Mouse (Mus musculus) forebrain, embryonic 14.5 days (tissue): Measurements from ENCODE around the gene Gstp3. TPM values are rescaled to one million over a fixed set of nuclear protein-coding genes. Genes with fewer than 3 reads are reported as not detected.
"Not testable (repeated sequence)": the region's sequence is repeated elsewhere in the genome, so short reads cannot be mapped to it uniquely, and the experiment has no call there.

ENCODE experiments used
- ATAC-seq: fragments of 200-750 bp; cut with Nextera tagmentation; 2 replicates; pipeline ENCODE4 v1.8.0; 2017; ENCODE audit warnings: mild to moderate bottlenecking, moderate library complexity
- DNase-seq: peaks from one replicate; pipeline ENCODE4 v3.0.0-alpha.2; 2015; ENCODE audit warnings: low spot score
- H3K27ac ChIP-seq: fragments of 300-500 bp; sonication (generic); 2 replicates; pipeline ENCODE4 v1.5.1; 2014; ENCODE audit warnings: low read depth, mild to moderate bottlenecking, control low read depth, low read length, moderate library complexity
- H3K27me3 ChIP-seq: fragments of 300-500 bp; sonication (generic); replicated peaks from 2 replicates; pipeline ENCODE4 v1.6.1; 2014; ENCODE audit warnings: low read length, control low read depth, mixed read lengths; ENCODE audit not compliant: control insufficient read depth, insufficient read depth
- H3K36me3 ChIP-seq: fragments of 300-500 bp; sonication (generic); 2 replicates; pipeline ENCODE4 v1.6.1; 2014; ENCODE audit warnings: low read length, control low read depth; ENCODE audit not compliant: control insufficient read depth, insufficient read depth
- H3K4me1 ChIP-seq: fragments of 300-500 bp; sonication (generic); 2 replicates; pipeline ENCODE4 v1.6.1; 2014; ENCODE audit warnings: antibody characterized with exemption, low read length, control low read depth; ENCODE audit not compliant: control insufficient read depth, insufficient read depth
- H3K4me2 ChIP-seq: fragments of 300-500 bp; sonication (generic); 2 replicates; pipeline ENCODE4 v1.6.1; 2014; ENCODE audit warnings: mild to moderate bottlenecking, control low read depth, low read length
- H3K4me3 ChIP-seq: fragments of 300-500 bp; sonication (generic); 2 replicates; pipeline ENCODE4 v1.5.1; 2014; ENCODE audit warnings: low read depth, low read length, control low read depth
- H3K9ac ChIP-seq: fragments of 300-500 bp; sonication (generic); 2 replicates; pipeline ENCODE4 v1.6.1; 2014; ENCODE audit warnings: mild to moderate bottlenecking, low read length, control low read depth, moderate library complexity
- H3K9me3 ChIP-seq: fragments of 300-500 bp; sonication (generic); replicated peaks from 2 replicates; pipeline ENCODE4 v1.6.1; 2016; ENCODE audit warnings: low read length, control low read depth, mixed read lengths; ENCODE audit not compliant: control insufficient read depth
- WGBS: fragments of 180-500 bp; shearing (Covaris S2); extraction: QIAGEN DNeasy Blood & Tissue Kit; methylation state at CpG from one replicate; pipeline ENCODE4 v1.1.7; 2014; 5-methylcytosine and 5-hydroxymethylcytosine counted together
- polyA plus RNA-seq: library from polyadenylated mRNA; unstranded; fragments of >200 nt; fragmentation: Nextera tagmentation; extraction: Ambion mirVana; gene quantifications from 2 replicates; pipeline ENCODE4 v1.2.1, GENCODE M21; 2014

Gstp3 gene
- polyA plus RNA-seq, 1 experiment from 2014 or later: not detected

- no peak overlapping the region for H3K4me3 ChIP-seq
- no peaks in the 10 kb centered on the region for H3K36me3 ChIP-seq
- no peaks in the 10 kb centered on the region for H3K9me3 ChIP-seq
- 86% methylated on average over 6 of the region's 6 CpGs for WGBS
- H3K9ac ChIP-seq: no peak overlapping the region
- no peaks in the 10 kb centered on the region for H3K4me1 ChIP-seq
- H3K27ac ChIP-seq: no peak overlapping the region
- no peak overlapping the region for H3K4me2 ChIP-seq
- no peaks in the 10 kb centered on the region for H3K27me3 ChIP-seq
- DNase-seq: no peak
- ATAC-seq: no peak
Observed at GRCm38 (mm10) chr19:4060899-4061465, 1.6 kb upstream of the Gstp3 start.

- not testable (repeated sequence) for H3K9ac ChIP-seq, H3K9me3 ChIP-seq, H3K4me1 ChIP-seq, H3K27me3 ChIP-seq, H3K4me2 ChIP-seq, DNase-seq, H3K4me3 ChIP-seq, H3K27ac ChIP-seq, H3K36me3 ChIP-seq, ATAC-seq
- WGBS: 84% methylated on average over 8 of the region's 8 CpGs
Observed at GRCm38 (mm10) chr19:4060044-4060898, 902 bp upstream of the Gstp3 start.

GRCm38 (mm10) chr19:4058581-4058980 is 788 bp downstream of the Gstp3 start:
- ATAC-seq (no peak), DNase-seq (no peak)
- no peaks in the 10 kb centered on the region for H3K36me3 ChIP-seq
- no peak overlapping the region for H3K9ac ChIP-seq
- H3K27ac ChIP-seq: no peak overlapping the region
- no peak overlapping the region for H3K4me3 ChIP-seq
- no peaks in the 10 kb centered on the region for H3K4me1 ChIP-seq
- WGBS: 93% methylated on average over 5 of the region's 5 CpGs
- H3K27me3 ChIP-seq: no peaks in the 10 kb centered on the region
- H3K4me2 ChIP-seq: no peak overlapping the region
- H3K9me3 ChIP-seq: no peaks in the 10 kb centered on the region

GRCm38 (mm10) chr19:4057962-4058361 is 1.4 kb downstream of the Gstp3 start:
- Histone ChIP-seq H3K9me3 (no peaks in the 10 kb centered on the region), H3K27ac (no peak overlapping the region), H3K4me2 (no peak overlapping the region), H3K27me3 (no peaks in the 10 kb centered on the region), H3K4me3 (no peak overlapping the region), H3K9ac (no peak overlapping the region), H3K36me3 (no peaks in the 10 kb centered on the region), H3K4me1 (no peaks in the 10 kb centered on the region)
- DNase-seq (no peak), ATAC-seq (no peak)
- 92% methylated on average over 7 of the region's 7 CpGs for WGBS

- H3K4me3 ChIP-seq: no peak overlapping the region
- no peaks in the 10 kb centered on the region for H3K9me3 ChIP-seq
- no peak overlapping the region for H3K27ac ChIP-seq
- DNase-seq (no peak), ATAC-seq (no peak)
- H3K4me2 ChIP-seq: no peak overlapping the region
- no peaks in the 10 kb centered on the region for H3K4me1 ChIP-seq
- WGBS: 80% methylated on average over 13 of the region's 13 CpGs
- no peak overlapping the region for H3K9ac ChIP-seq
- H3K27me3 ChIP-seq: no peaks in the 10 kb centered on the region
- H3K36me3 ChIP-seq: no peaks in the 10 kb centered on the region
Observed at GRCm38 (mm10) chr19:4057389-4057788, 2.0 kb downstream of the Gstp3 start.

GRCm38 (mm10) chr19:4056727-4057126 is 2.6 kb downstream of the Gstp3 start:
- WGBS: 30% methylated on average over 4 of the region's 4 CpGs
- Histone ChIP-seq H3K4me3 (no peak overlapping the region), H3K27ac (no peak overlapping the region), H3K4me2 (no peak overlapping the region), H3K27me3 (no peaks in the 10 kb centered on the region), H3K9ac (no peak overlapping the region), H3K4me1 (no peaks in the 10 kb centered on the region), H3K36me3 (no peaks in the 10 kb centered on the region), H3K9me3 (no peaks in the 10 kb centered on the region)
- ATAC-seq: no peak
- DNase-seq: no peak

GRCm38 (mm10) chr19:4055947-4056693 is 3.2 kb downstream of the Gstp3 start:
- DNase-seq: no peak
- H3K9me3 ChIP-seq: no peaks in the 10 kb centered on the region
- no peaks in the 10 kb centered on the region for H3K27me3 ChIP-seq
- no peak overlapping the region for H3K4me2 ChIP-seq
- no peak for ATAC-seq
- no peak overlapping the region for H3K9ac ChIP-seq
- H3K4me1 ChIP-seq: no peaks in the 10 kb centered on the region
- no peak overlapping the region for H3K27ac ChIP-seq
- H3K4me3 ChIP-seq: no peak overlapping the region
- 67% methylated on average over 15 of the region's 15 CpGs for WGBS
- no peaks in the 10 kb centered on the region for H3K36me3 ChIP-seq

- no peaks in the 10 kb centered on the region for H3K4me1 ChIP-seq
- no peak overlapping the region for H3K4me2 ChIP-seq
- ATAC-seq (no peak), DNase-seq (no peak)
- no peak overlapping the region for H3K4me3 ChIP-seq
- 72% methylated on average over 8 of the region's 8 CpGs for WGBS
- no peak overlapping the region for H3K9ac ChIP-seq
- H3K27me3 ChIP-seq: no peaks in the 10 kb centered on the region
- H3K9me3 ChIP-seq: no peaks in the 10 kb centered on the region
- H3K36me3 ChIP-seq: no peaks in the 10 kb centered on the region
- no peak overlapping the region for H3K27ac ChIP-seq
Observed at GRCm38 (mm10) chr19:4055216-4055946, 4.0 kb downstream of the Gstp3 start.
